Mouse (Mus musculus) heart, adult 2 months (tissue): ENCODE measurements around the gene Slc22a3. TPM values are rescaled to one million over a fixed set of nuclear protein-coding genes. Genes with fewer than 3 reads are reported as not detected.

Experiments
- DNase-seq, 2 experiments: peaks; one replicate each; pipeline ENCODE4 v3.0.0; 2021
- H3K27ac ChIP-seq: fragments of 200-600 bp; 2 replicates; pipeline ENCODE4 v1.8.1; 2022
- H3K27me3 ChIP-seq: fragments of 200-500 bp; 2 replicates; pipeline ENCODE4 v1.6.1; 2012; ENCODE audit warnings: mild to moderate bottlenecking, low read length, inconsistent platforms, mixed read lengths; ENCODE audit not compliant: control insufficient read depth, insufficient read depth
- H3K36me3 ChIP-seq: fragments of 200-500 bp; 2 replicates; pipeline ENCODE4 v1.6.1; 2012; ENCODE audit warnings: low read length, inconsistent platforms; ENCODE audit not compliant: control insufficient read depth, insufficient read depth
- H3K4me1 ChIP-seq: fragments of 200-500 bp; 2 replicates; pipeline ENCODE4 v1.6.1; 2011; ENCODE audit warnings: low read length; ENCODE audit not compliant: control insufficient read depth, insufficient read depth
- H3K4me3 ChIP-seq: fragments of 200-600 bp; 2 replicates; pipeline ENCODE4 v1.8.1; 2022
- H3K79me2 ChIP-seq: fragments of 200-500 bp; replicated peaks from 2 replicates; pipeline ENCODE4 v1.6.1; 2012; ENCODE audit warnings: mild to moderate bottlenecking, inconsistent platforms, low read length, moderate library complexity, mixed read lengths; ENCODE audit not compliant: control insufficient read depth, insufficient read depth
- H3K9ac ChIP-seq: fragments of 200-500 bp; 2 replicates; pipeline ENCODE4 v1.6.1; 2012; ENCODE audit warnings: low read depth, mild to moderate bottlenecking, control low read depth, inconsistent platforms, low read length, mixed read lengths
- CTCF ChIP-seq: fragments of 200-600 bp; IDR thresholded peaks from 2 replicates; pipeline ENCODE4 v1.8.1; 2022; ENCODE audit warnings: antibody characterized with exemption, mild to moderate bottlenecking, moderate library complexity
- EP300 ChIP-seq: fragments of 200-500 bp; IDR thresholded peaks from 2 replicates; pipeline ENCODE4 v1.6.1; 2011; ENCODE audit warnings: low read depth, low read length, control low read depth; ENCODE audit not compliant: insufficient read depth
- POLR2A ChIP-seq: fragments of 200-500 bp; IDR thresholded peaks from 2 replicates; pipeline ENCODE4 v1.6.1; 2011; ENCODE audit warnings: mild to moderate bottlenecking, low read depth, low read length, control low read depth; ENCODE audit not compliant: insufficient read depth
- WGBS: fragments of 180-500 bp; shearing (Covaris S2); methylation state at CpG from one replicate; pipeline ENCODE4 v1.1.7; 2018; 5-methylcytosine and 5-hydroxymethylcytosine counted together
- intact Hi-C: fragments of 180-260 bp; cut with DNase I; formaldehyde crosslinking; loops from one replicate; pipeline ENCODE4 v1.15.1; 2025
- polyA plus RNA-seq: library from polyadenylated mRNA; depleted of rRNA; stranded (reverse); fragments of >200 nt; gene quantifications from 2 replicates; pipeline ENCODE4 v1.2.3, GENCODE M21; 2012
- total RNA-seq, 2 experiments: library from RNA; stranded (reverse); gene quantifications; 2 replicates each; pipeline ENCODE4 v1.2.3; 2021

The Slc22a3 gene
- total and polyA plus RNA-seq, 3 experiments, result 5.6 to 11.3 (median 9.3) TPM

- no peak for TF ChIP-seq CTCF
- TF ChIP-seq EP300, result no peak
- TF ChIP-seq POLR2A, result no peak
Measured at GRCm38 (mm10) chr17:12518194-12518593, 10.7 kb upstream of the Slc22a3 start.

GRCm38 (mm10) chr17:12513997-12514396 lies 6.5 kb upstream of the Slc22a3 start:
- TF ChIP-seq EP300 (no peak), CTCF (no peak), POLR2A (no peak)
- Histone ChIP-seq H3K27me3 (no peaks in the 10 kb centered on the region), H3K9ac (no peak overlapping the region), H3K4me3 (no peak overlapping the region), H3K4me1 (no peaks in the 10 kb centered on the region), H3K36me3 (no peaks in the 10 kb centered on the region), H3K27ac (no peak overlapping the region), H3K79me2 (no peaks in the 10 kb centered on the region)
- no peak for DNase-seq
- WGBS, result 83% methylated on average over 5 of the region's 5 CpGs
- intact Hi-C loops, result no loop called here

More at GRCm38 (mm10) chr17:12518194-12518593, 10.7 kb upstream of the Slc22a3 start:
- H3K36me3 ChIP-seq, result no peaks in the 10 kb centered on the region
- DNase-seq, result no peak
- WGBS, result 78% methylated on average over 6 of the region's 6 CpGs
- H3K79me2 ChIP-seq, result no peaks in the 10 kb centered on the region
- intact Hi-C loops, result no loop called here
- no peak overlapping the region for H3K4me3 ChIP-seq
- H3K9ac ChIP-seq, result no peak overlapping the region
- H3K27ac ChIP-seq, result no peak overlapping the region
- H3K27me3 ChIP-seq, result no peaks in the 10 kb centered on the region
- H3K4me1 ChIP-seq, result no peaks in the 10 kb centered on the region

GRCm38 (mm10) chr17:12513107-12513923 lies 5.8 kb upstream of the Slc22a3 start:
- H3K4me1 ChIP-seq, result no peaks in the 10 kb centered on the region
- H3K79me2 ChIP-seq, result no peaks in the 10 kb centered on the region
- H3K9ac ChIP-seq, result no peak overlapping the region
- TF ChIP-seq EP300 (no peak), CTCF (no peak), POLR2A (no peak)
- intact Hi-C loops, result no loop called here
- no peaks in the 10 kb centered on the region for H3K36me3 ChIP-seq
- DNase-seq, result no peak
- no peaks in the 10 kb centered on the region for H3K27me3 ChIP-seq
- no peak overlapping the region for H3K4me3 ChIP-seq
- 57% methylated on average over 9 of the region's 9 CpGs for WGBS
- H3K27ac ChIP-seq, result no peak overlapping the region

- Histone ChIP-seq H3K36me3 (no peaks in the 10 kb centered on the region), H3K9ac (no peak overlapping the region), H3K4me1 (no peaks in the 10 kb centered on the region), H3K27me3 (no peaks in the 10 kb centered on the region), H3K27ac (no peak overlapping the region), H3K79me2 (no peaks in the 10 kb centered on the region), H3K4me3 (no peak overlapping the region)
- no peak for DNase-seq
- intact Hi-C loops, result no loop called here
- WGBS, result 74% methylated on average over 3 of the region's 3 CpGs
- TF ChIP-seq EP300 (no peak), POLR2A (no peak), CTCF (no peak)
Measured at GRCm38 (mm10) chr17:12511193-12511592, 3.7 kb upstream of the Slc22a3 start.

GRCm38 (mm10) chr17:12508376-12508775 lies 872 bp upstream of the Slc22a3 start:
- H3K27me3 ChIP-seq, result peaks cover 2% of the 10 kb centered on the region; the same call in 1 of the 2 replicates
- DNase-seq, result no peak
- H3K9ac ChIP-seq, result no peak overlapping the region
- H3K27ac ChIP-seq, result no peak overlapping the region
- no peak overlapping the region for H3K4me3 ChIP-seq
- TF ChIP-seq POLR2A (no peak), EP300 (no peak), CTCF (no peak)
- whole genome bisulfite sequencing, result 53% methylated on average over 7 of the region's 7 CpGs
- no peaks in the 10 kb centered on the region for H3K36me3 ChIP-seq
- no peaks in the 10 kb centered on the region for H3K79me2 ChIP-seq
- H3K4me1 ChIP-seq, result no peaks in the 10 kb centered on the region
- intact Hi-C loops, result no loop called here

GRCm38 (mm10) chr17:12506903-12507563 lies 471 bp downstream of the Slc22a3 start:
- peaks cover 2% of the 10 kb centered on the region; the same call in 1 of the 2 replicates for H3K27me3 ChIP-seq
- WGBS, result 2% methylated on average over 57 of the region's 65 CpGs
- DNase-seq, result peak; percentile 62 to 64

More at GRCm38 (mm10) chr17:12506903-12507563, 471 bp downstream of the Slc22a3 start:
- no peaks in the 10 kb centered on the region for H3K79me2 ChIP-seq
- intact Hi-C loops, result no loop called here
- peak overlapping the region; percentile 60 for H3K9ac ChIP-seq
- no peaks in the 10 kb centered on the region for H3K4me1 ChIP-seq
- peak overlapping the region; percentile 51 for H3K27ac ChIP-seq
- no peaks in the 10 kb centered on the region for H3K36me3 ChIP-seq
- TF ChIP-seq POLR2A, result no peak
- no peak for TF ChIP-seq CTCF
- no peak for TF ChIP-seq EP300
- peak overlapping the region; percentile 42 for H3K4me3 ChIP-seq
